ENCODE assay signal across 8 mouse cellular contexts in genomic region chr13:48552181-48553090, GRCm38 (mm10). TPM values are rescaled to one million over a fixed set of nuclear protein-coding genes. Genes with fewer than 3 reads are reported as not detected.
DNase-seq lines count a peak whose midpoint lies in the region; ATAC-seq lines count a peak whose summit lies in the region.

No protein-coding gene starts in this region.

- H3K27ac ChIP-seq in forebrain, embryonic 13.5 days, result peak overlapping the region; percentile 83
- H3K27ac ChIP-seq in forebrain, embryonic 10.5 days, result no peak overlapping the region
- peak overlapping the region; percentile 97 for H3K27ac ChIP-seq in intestine, embryonic 15.5 days

- H3K27me3 ChIP-seq in forebrain, embryonic 13.5 days, result no peaks in the 10 kb centered on the region
- no peaks in the 10 kb centered on the region for H3K27me3 ChIP-seq in forebrain, embryonic 10.5 days (ENCODE audit: poor library complexity, severe bottlenecking)
- H3K27me3 ChIP-seq in intestine, embryonic 15.5 days (replicated peaks), result no peaks in the 10 kb centered on the region

- peaks cover 25% of the 10 kb centered on the region for H3K4me1 ChIP-seq in forebrain, embryonic 13.5 days
- H3K4me1 ChIP-seq in forebrain, embryonic 10.5 days, result 0 out of 2 replicates have a peak, but pooled peaks cover 2% of the 10 kb centered on the region
- H3K4me1 ChIP-seq in intestine, embryonic 15.5 days (replicated peaks), result peaks cover 10% of the 10 kb centered on the region; the same call in 1 of the 2 replicates

- no peak for DNase-seq in forebrain, embryonic 10.5 days (ENCODE audit: extremely low spot score, low spot score)
- peak; percentile 95 for DNase-seq in cerebellum, adult 9-10 months
- DNase-seq in gastrocnemius, postnatal 14 days, result peak; percentile 94
- DNase-seq in left cerebral cortex, adult 8-10 months (ENCODE audit: low spot score in 2 of 2), result peak; percentile 75 to 92
- DNase-seq in testis, postnatal 10 days (ENCODE audit: low spot score), result peak; percentile 96

- intact Hi-C loops in gastrocnemius, postnatal 14 days (cut with DNase I; ENCODE audit: low total_unique reads), result no loop called here

- H3K36me3 ChIP-seq in forebrain, embryonic 13.5 days (ENCODE audit: poor library complexity, severe bottlenecking), result no peaks in the 10 kb centered on the region
- no peaks in the 10 kb centered on the region for H3K36me3 ChIP-seq in forebrain, embryonic 10.5 days (replicated peaks)
- H3K36me3 ChIP-seq in intestine, embryonic 15.5 days, result no peaks in the 10 kb centered on the region

- H3K9me3 ChIP-seq in forebrain, embryonic 13.5 days (replicated peaks), result no peaks in the 10 kb centered on the region
- no peaks in the 10 kb centered on the region for H3K9me3 ChIP-seq in forebrain, embryonic 10.5 days
- no peaks in the 10 kb centered on the region for H3K9me3 ChIP-seq in intestine, embryonic 15.5 days

- 50% methylated on average over 21 of the region's 21 CpGs for WGBS in forebrain, embryonic 13.5 days
- 89% methylated on average over 21 of the region's 21 CpGs for WGBS in forebrain, embryonic 10.5 days
- WGBS in intestine, embryonic 15.5 days, result 38% methylated on average over 21 of the region's 21 CpGs

- H3K4me3 ChIP-seq in forebrain, embryonic 13.5 days, result peak overlapping the region; percentile 17
- no peak overlapping the region for H3K4me3 ChIP-seq in forebrain, embryonic 10.5 days
- H3K4me3 ChIP-seq in intestine, embryonic 15.5 days (replicated peaks), result peak overlapping the region; percentile 22

- peak overlapping the region; percentile 54 for H3K4me2 ChIP-seq in forebrain, embryonic 13.5 days
- H3K4me2 ChIP-seq in intestine, embryonic 15.5 days (replicated peaks), result peak overlapping the region; percentile 57

- ATAC-seq in forebrain, embryonic 13.5 days, result peak; percentile 92
- ATAC-seq in intestine, embryonic 15.5 days, result peak; percentile 92
- ATAC-seq in megakaryocyte progenitor cell, adult 5-6 weeks (replicated peaks; ENCODE audit: poor library complexity), result peak; percentile 77

- H3K9ac ChIP-seq in forebrain, embryonic 13.5 days, result peak overlapping the region; percentile 48
- peak overlapping the region; percentile 30 for H3K9ac ChIP-seq in intestine, embryonic 15.5 days

RNA-seq across cellular contexts. Expression of gene A830005F24Rik, which starts 39.1 kb away (rescaled TPM):
- 2.6 and 3.5 TPM in 2 replicates for polyA plus RNA-seq in forebrain, embryonic 13.5 days (2015; fragmentation: Nextera tagmentation; extraction: Ambion mirVana)
- 2.2 and 2.5 TPM in 2 replicates for polyA plus RNA-seq in forebrain, embryonic 10.5 days (2016; fragmentation: Nextera tagmentation; extraction: Ambion mirVana)
- total RNA-seq in gastrocnemius, postnatal 14 days (2021), result not detected
- polyA plus RNA-seq in intestine, embryonic 15.5 days (2015; fragmentation: Nextera tagmentation; extraction: Ambion mirVana), result 0.37 and 0.99 TPM in 2 replicates
- total RNA-seq in left cerebral cortex, adult 8-10 months (2022), result 1 to 10 TPM; 1.6 to 2.5 (median 1.9) TPM
- 0.71 and 1.0 TPM in 2 replicates for total RNA-seq in megakaryocyte progenitor cell, adult 5-6 weeks (2015)
- 1.2 and 1.4 TPM in 2 replicates for total RNA-seq in megakaryocyte progenitor cell, adult 5-6 weeks (2017)

RNA-seq across cellular contexts. Expression of gene Zfp169, which starts 39.2 kb away (rescaled TPM):
- polyA plus RNA-seq in forebrain, embryonic 13.5 days (2015; fragmentation: Nextera tagmentation; extraction: Ambion mirVana), result 6.0 and 7.1 TPM in 2 replicates
- 4.3 and 4.9 TPM in 2 replicates for polyA plus RNA-seq in forebrain, embryonic 10.5 days (2016; fragmentation: Nextera tagmentation; extraction: Ambion mirVana)
- 1 to 10 TPM; 2.5 to 2.8 TPM for total RNA-seq in gastrocnemius, postnatal 14 days (2021)
- 3.0 and 3.1 TPM in 2 replicates for polyA plus RNA-seq in intestine, embryonic 15.5 days (2015; fragmentation: Nextera tagmentation; extraction: Ambion mirVana)
- total RNA-seq in left cerebral cortex, adult 8-10 months (2022), result 10 to 100 TPM; 23.0 to 26.4 (median 24.7) TPM
- total RNA-seq in megakaryocyte progenitor cell, adult 5-6 weeks (2015), result 7.8 and 9.4 TPM in 2 replicates
- total RNA-seq in megakaryocyte progenitor cell, adult 5-6 weeks (2017), result 12.4 and 16.4 TPM in 2 replicates
